Mouse (Mus musculus) stomach, embryonic 14.5 days (tissue): Measurements from ENCODE around the gene Ccdc194. TPM values are rescaled to one million over a fixed set of nuclear protein-coding genes. Genes with fewer than 3 reads are reported as not detected.
"Not testable (repeated sequence)": the region's sequence is repeated elsewhere in the genome, so short reads cannot be mapped to it uniquely, and the experiment has no call there.

ENCODE experiments used
- ATAC-seq: fragments of 200-750 bp; cut with Nextera tagmentation; 2 replicates; pipeline ENCODE4 v1.8.0; 2017; ENCODE audit warnings: low read depth, moderate TSS enrichment; ENCODE audit not compliant: insufficient number of reproducible peaks, insufficient read depth, low FRiP score
- H3K27ac ChIP-seq: fragments of 300-500 bp; sonication (generic); 2 replicates; pipeline ENCODE4 v1.5.1; 2014; ENCODE audit warnings: mild to moderate bottlenecking, low read length, moderate library complexity, mixed read lengths
- H3K27me3 ChIP-seq: fragments of 300-500 bp; sonication (generic); 2 replicates; pipeline ENCODE4 v1.6.1; 2014; ENCODE audit warnings: low read length, control low read depth, mixed read lengths; ENCODE audit not compliant: control insufficient read depth, insufficient read depth
- H3K36me3 ChIP-seq: fragments of 300-500 bp; sonication (generic); 2 replicates; pipeline ENCODE4 v1.6.1; 2014; ENCODE audit warnings: mild to moderate bottlenecking, control low read depth, low read length, moderate library complexity, mixed read lengths; ENCODE audit not compliant: control insufficient read depth, insufficient read depth
- H3K4me1 ChIP-seq: fragments of 300-500 bp; sonication (generic); 2 replicates; pipeline ENCODE4 v1.6.1; 2014; ENCODE audit warnings: low read length, control low read depth, mixed read lengths; ENCODE audit not compliant: control insufficient read depth, insufficient read depth
- H3K4me2 ChIP-seq: fragments of 300-500 bp; sonication (generic); replicated peaks from 2 replicates; pipeline ENCODE4 v1.6.1; 2014; ENCODE audit warnings: low read depth, low read length, control low read depth
- H3K4me3 ChIP-seq: fragments of 300-500 bp; sonication (generic); 2 replicates; pipeline ENCODE4 v1.5.1; 2014; ENCODE audit warnings: low read depth, low read length, control low read depth
- H3K9ac ChIP-seq: fragments of 300-500 bp; sonication (generic); replicated peaks from 2 replicates; pipeline ENCODE4 v1.6.1; 2014; ENCODE audit warnings: low read depth, mild to moderate bottlenecking, control low read depth, low read length, moderate library complexity, mixed read lengths
- H3K9me3 ChIP-seq: fragments of 300-500 bp; sonication (generic); 2 replicates; pipeline ENCODE4 v1.6.1; 2016; ENCODE audit warnings: low read depth, low read length, control low read depth; ENCODE audit not compliant: control insufficient read depth
- WGBS: fragments of 180-500 bp; shearing (Covaris S2); extraction: QIAGEN DNeasy Blood & Tissue Kit; methylation state at CpG from one replicate; pipeline ENCODE4 v1.1.7; 2014; 5-methylcytosine and 5-hydroxymethylcytosine counted together
- polyA plus RNA-seq: library from polyadenylated mRNA; unstranded; fragments of >200 nt; fragmentation: Nextera tagmentation; extraction: Ambion mirVana; gene quantifications from 2 replicates; pipeline ENCODE4 v1.2.1, GENCODE M21; 2014

The Ccdc194 gene
- polyA plus RNA-seq, 1 experiment from 2014 or later, result 0.58 TPM

DNA sequence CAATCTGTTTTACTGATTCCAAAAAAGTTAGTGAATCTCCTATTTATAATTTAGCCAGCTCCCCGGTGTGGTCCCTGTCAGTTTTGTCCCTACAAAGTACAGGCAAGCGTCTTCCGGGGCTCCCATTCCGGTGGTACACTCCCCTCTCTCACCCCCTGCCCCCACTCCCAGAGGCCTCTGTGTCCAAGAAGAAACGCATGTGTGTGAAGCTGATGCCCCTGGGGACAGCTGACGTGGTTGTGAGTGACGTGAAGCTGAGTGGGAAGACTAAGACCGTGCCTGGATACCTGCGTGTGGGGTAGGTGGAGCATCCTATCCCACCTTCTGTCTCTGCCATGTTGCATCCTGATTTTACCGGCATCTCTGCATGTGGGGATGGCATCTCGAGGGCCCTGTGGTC is 19.5 kb upstream of the Ccdc194 start:
- no peaks in the 10 kb centered on the region for H3K9me3 ChIP-seq
- no peak overlapping the region for H3K4me3 ChIP-seq
- no peak overlapping the region for H3K27ac ChIP-seq
- ATAC-seq, result no peak
- H3K4me2 ChIP-seq, result no peak overlapping the region
- WGBS, result 91% methylated on average over 11 of the region's 11 CpGs
- H3K4me1 ChIP-seq, result peaks cover 7% of the 10 kb centered on the region
- no peak overlapping the region for H3K9ac ChIP-seq
- H3K27me3 ChIP-seq, result no peaks in the 10 kb centered on the region
- H3K36me3 ChIP-seq, result peaks cover 15% of the 10 kb centered on the region; the same call in 1 of the 2 replicates

DNA sequence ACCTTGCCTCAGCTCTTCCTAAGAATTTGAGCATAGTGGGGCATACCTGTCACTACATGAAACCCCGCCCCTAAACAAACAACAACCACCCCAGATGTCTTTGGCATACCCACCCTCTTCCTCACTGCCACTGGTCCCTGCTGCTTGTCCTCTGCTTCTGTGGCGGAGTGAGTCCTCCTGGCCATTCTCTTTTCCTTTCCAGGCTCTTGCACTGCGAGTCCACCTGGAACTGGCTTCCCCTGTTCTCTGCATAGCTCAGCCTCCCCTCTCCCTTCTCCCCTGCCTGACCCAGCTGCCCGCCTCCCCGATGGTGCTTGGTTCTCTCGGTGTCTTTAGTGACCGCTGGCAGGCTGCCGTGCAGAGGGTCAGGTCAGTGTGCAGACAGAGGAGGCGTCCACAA is 18.2 kb upstream of the Ccdc194 start:
- peaks cover 15% of the 10 kb centered on the region; the same call in 1 of the 2 replicates for H3K36me3 ChIP-seq
- H3K27me3 ChIP-seq, result no peaks in the 10 kb centered on the region
- WGBS, result 74% methylated on average over 9 of the region's 9 CpGs
- H3K4me3 ChIP-seq, result peak overlapping the region; percentile 78
- H3K4me2 ChIP-seq, result peak overlapping the region; percentile 84
- H3K4me1 ChIP-seq, result peaks cover 7% of the 10 kb centered on the region
- peak overlapping the region; percentile 69; the same call in 1 of the 2 replicates for H3K9ac ChIP-seq
- ATAC-seq, result no peak
- H3K9me3 ChIP-seq, result no peaks in the 10 kb centered on the region
- no peak overlapping the region for H3K27ac ChIP-seq

DNA sequence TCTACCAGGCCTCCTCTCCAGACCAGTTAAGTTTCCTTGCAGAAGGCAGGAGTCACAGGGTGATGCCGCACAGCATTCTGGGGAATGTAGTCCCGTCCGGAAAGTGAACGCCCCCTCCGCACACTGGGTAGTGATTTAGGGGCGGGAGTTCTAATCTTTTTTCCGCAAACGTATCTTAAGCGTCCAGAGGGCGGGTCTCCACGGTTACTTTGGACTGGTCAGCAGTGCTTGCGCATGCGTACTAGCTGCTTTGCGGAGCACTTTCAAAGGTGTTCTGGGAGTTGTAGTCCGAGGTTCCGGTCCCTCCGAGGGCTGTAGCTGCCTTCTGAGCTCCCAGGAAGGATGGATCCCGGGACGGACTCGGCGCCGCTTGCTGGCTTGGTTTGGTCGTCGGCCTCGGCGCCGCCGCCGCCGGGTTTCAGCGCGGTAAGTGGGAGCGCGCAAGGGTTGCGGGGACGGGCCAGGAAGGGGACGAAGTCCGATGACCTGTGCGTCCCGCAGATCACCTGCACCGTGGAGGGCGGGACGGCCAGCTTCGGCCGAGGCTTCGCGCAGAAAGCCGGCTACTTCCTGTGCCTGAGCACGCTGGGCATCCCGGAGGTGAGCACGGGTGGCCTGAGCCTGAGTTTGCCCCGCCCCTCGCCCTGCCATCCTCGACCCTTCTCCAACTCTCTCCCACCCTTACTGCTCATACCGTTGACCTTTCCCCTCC is 17.3 kb upstream of the Ccdc194 start, which contains the start of gene Mvb12a:
Gene Mvb12a (plus strand): TSS at position 291 of the 712 bp plus-strand sequence.
- no peaks in the 10 kb centered on the region for H3K27me3 ChIP-seq
- H3K9ac ChIP-seq, result peak within 1 kb of the TSS; percentile 69
- peaks cover 7% of the 10 kb centered on the region for H3K4me1 ChIP-seq
- H3K36me3 ChIP-seq, result peaks cover 11% of the 10 kb centered on the region; the same call in 1 of the 2 replicates
- peak within 1 kb of the TSS; percentile 78 for H3K4me3 ChIP-seq
- no peaks in the 10 kb centered on the region for H3K9me3 ChIP-seq
- peak within 1 kb of the TSS; percentile 84 for H3K4me2 ChIP-seq
- WGBS, result under 1% methylated on average over 55 of the region's 55 CpGs
- peak within 1 kb of the TSS; percentile 30; the same call in 1 of the 2 replicates for H3K27ac ChIP-seq
- peak; percentile 92 for ATAC-seq

DNA sequence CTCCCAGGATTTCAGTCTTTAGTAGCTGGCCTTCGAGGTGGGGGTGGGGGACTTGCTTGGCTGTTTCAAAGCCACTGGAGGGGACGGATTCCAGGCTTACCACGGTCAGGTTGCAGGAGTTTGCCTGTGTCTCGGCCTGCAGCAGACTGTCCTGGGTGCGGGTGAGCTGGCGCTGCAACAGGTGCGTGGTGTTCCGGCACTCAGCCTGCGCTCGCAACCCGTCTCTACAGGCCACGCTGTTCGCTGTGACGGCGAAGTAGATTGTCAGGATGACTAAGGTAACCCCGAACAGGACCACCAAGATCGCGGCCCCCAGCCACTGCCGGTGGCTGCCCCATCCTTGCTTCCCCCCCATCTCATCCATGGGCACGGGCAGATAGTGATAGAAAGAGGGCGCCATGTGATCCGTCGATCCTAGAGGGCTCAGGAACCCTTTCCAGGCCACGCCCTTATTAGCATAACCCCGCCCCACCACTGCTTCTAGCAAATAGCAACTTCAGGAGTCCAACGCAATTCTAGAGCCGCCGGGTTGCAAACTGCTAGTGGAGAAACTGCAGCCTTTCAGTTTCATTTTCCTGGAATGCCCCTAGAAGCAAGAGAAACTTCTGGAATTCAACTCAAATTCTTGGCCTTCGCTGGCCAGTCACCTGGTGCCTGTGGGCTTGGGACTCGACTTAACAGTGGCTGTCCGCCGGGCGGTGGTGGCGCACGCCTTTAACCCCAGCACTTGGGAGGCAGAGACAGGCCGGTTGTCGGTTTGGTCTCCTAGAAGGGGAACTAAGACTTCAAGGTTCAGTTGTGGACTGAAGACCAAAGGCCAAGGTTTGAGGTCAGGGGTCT is 11.7 kb upstream of the Ccdc194 start, which contains the start of gene Bst2:
Gene Bst2 (minus strand): TSS at position 429 of the 840 bp plus-strand sequence.
- peak; percentile 80 for ATAC-seq
- no peaks in the 10 kb centered on the region for H3K36me3 ChIP-seq

DNA sequence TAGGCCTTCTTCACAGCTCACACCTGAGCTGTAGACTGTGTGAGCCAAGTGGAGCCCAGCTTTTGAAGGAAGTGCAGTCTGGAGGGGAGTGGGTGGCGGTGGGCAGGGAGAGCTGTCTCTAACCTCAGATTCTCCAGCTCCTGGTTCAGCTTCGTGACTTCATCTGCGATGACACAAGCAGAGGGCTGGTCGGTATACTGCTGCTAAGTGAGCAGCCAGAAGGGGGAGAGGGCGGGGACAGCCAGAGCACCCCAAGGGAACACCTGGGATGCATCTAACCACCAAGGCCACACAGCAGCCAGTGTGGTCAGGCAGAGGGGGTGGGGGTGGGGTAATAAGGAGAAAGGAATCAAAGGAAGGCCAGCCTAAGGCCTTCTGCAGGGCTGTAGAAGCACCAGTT is 10.2 kb upstream of the Ccdc194 start:
- Histone ChIP-seq H3K36me3 (no peaks in the 10 kb centered on the region), H3K4me1 (no peaks in the 10 kb centered on the region), H3K27ac (no peak overlapping the region), H3K9ac (no peak overlapping the region), H3K4me3 (no peak overlapping the region), H3K9me3 (no peaks in the 10 kb centered on the region), H3K27me3 (no peaks in the 10 kb centered on the region), H3K4me2 (no peak overlapping the region)
- 59% methylated on average over 5 of the region's 5 CpGs for WGBS
- 0 out of 2 replicates have a peak, but pooled peaks have one; percentile 4 for ATAC-seq

More for the DNA sequence above, 11.7 kb upstream of the Ccdc194 start, which contains the start of gene Bst2:
- H3K27me3 ChIP-seq, result no peaks in the 10 kb centered on the region
- peak within 1 kb of the TSS; percentile 56 for H3K4me2 ChIP-seq
- H3K9ac ChIP-seq, result peak within 1 kb of the TSS; percentile 26; the same call in 1 of the 2 replicates
- H3K4me1 ChIP-seq, result no peaks in the 10 kb centered on the region
- WGBS, result 2% methylated on average over 37 of the region's 37 CpGs
- peak within 1 kb of the TSS; percentile 34 for H3K4me3 ChIP-seq
- no peaks in the 10 kb centered on the region for H3K9me3 ChIP-seq
- H3K27ac ChIP-seq, result peak within 1 kb of the TSS; percentile 17; the same call in 1 of the 2 replicates

DNA sequence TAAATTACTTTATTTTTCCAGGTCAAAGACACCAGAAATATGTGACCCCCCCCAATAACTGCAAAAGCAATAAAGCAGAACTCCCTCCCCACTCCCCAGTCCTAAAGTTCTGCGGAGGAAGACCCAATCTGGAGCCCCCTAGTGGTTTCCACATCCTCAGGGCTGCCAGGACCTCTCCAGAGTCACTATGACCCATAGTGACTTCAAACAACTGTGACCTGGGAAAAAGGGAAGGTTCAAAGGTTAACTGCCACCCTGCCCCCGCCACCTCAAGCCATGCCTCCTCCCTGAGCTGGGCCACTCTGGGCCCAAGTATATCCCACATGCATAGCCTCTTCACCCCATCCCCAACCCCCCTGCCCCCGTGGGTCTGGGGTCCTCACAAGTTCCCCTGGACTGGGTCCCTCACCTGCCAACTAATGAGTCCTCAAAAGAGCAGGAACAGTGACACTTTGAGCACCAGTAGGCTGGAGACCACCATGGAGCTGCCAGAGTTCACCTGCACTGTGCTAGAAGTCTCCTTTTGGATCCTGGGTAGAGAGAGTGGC is 8.8 kb upstream of the Ccdc194 start:
- no peaks in the 10 kb centered on the region for H3K27me3 ChIP-seq
- H3K4me1 ChIP-seq, result no peaks in the 10 kb centered on the region
- H3K9ac ChIP-seq, result no peak overlapping the region
- H3K27ac ChIP-seq, result no peak overlapping the region
- H3K9me3 ChIP-seq, result no peaks in the 10 kb centered on the region
- H3K4me2 ChIP-seq, result no peak overlapping the region
- WGBS, result 38% methylated on average over 3 of the region's 3 CpGs
- no peak; the same call in 1 of the 2 replicates for ATAC-seq
- no peak overlapping the region for H3K4me3 ChIP-seq
- no peaks in the 10 kb centered on the region for H3K36me3 ChIP-seq

DNA sequence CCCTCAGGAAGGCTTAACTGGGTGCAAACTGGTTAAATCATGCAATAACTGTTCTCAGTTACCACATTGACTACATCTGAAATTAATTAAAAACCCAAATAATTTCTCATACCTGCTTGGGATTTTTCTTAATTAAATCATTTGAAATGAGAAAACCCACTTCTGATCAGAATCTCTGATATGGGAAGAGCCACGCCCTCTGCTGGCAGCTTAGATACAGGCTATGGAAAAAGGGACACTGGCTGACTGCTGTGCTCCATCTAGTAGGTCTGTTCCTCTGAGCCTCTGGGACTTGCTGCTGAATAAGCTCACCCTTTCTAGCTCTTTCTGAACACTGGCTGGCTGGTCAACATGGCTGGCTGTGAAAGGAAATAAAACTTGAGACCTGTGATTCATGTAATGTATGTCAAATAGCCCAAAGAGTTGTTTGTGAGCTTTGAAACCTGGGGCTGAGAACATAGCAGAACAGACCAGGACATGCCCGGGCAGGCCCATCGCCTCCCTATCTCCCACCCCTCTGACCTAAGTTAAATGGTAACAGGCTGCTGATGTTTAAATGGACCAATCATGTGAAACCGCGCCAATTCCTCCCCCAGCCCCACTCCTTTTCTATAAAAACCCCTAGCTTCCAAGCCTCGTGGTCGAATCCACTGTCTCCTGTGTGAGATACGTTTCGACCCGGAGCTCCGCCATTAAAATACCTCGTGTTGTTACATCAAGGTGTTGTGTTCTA is 5.4 kb upstream of the Ccdc194 start:
- not testable (repeated sequence) for ATAC-seq, H3K9ac ChIP-seq, H3K36me3 ChIP-seq, H3K27ac ChIP-seq, H3K9me3 ChIP-seq, H3K27me3 ChIP-seq, H3K4me3 ChIP-seq, H3K4me2 ChIP-seq
- H3K4me1 ChIP-seq, result peaks cover 12% of the 10 kb centered on the region; the same call in 1 of the 2 replicates
- 71% methylated on average over 5 of the region's 12 CpGs for WGBS
